Mouse (Mus musculus) MEL (cell line): ENCODE measurements around the gene Atp8a2.

Source experiments
- CTCF ChIP-seq, 3 experiments: IDR thresholded peaks in 2 of 3; conservative IDR thresholded peaks in 1 of 3; 2 replicates each; pipeline ENCODE4 v1.5.1; 2011 to 2012; ENCODE audit warnings: low read length in 3 of 3, low read depth in 2 of 3, mild to moderate bottlenecking in 2 of 3, improper control_type of control experiment in 1 of 3, inconsistent platforms in 1 of 3, mixed read lengths in 1 of 3, moderate library complexity in 1 of 3; ENCODE audit not compliant: control insufficient read depth in 1 of 3, insufficient read depth in 1 of 3, poor library complexity in 1 of 3, severe bottlenecking in 1 of 3
- E2F4 ChIP-seq: IDR thresholded peaks from 2 replicates; pipeline ENCODE4 v1.6.1; 2011; ENCODE audit warnings: low read depth, low read length, improper control_type of control experiment, borderline replicate concordance
- EP300 ChIP-seq, 2 experiments: IDR thresholded peaks; 2 replicates each; pipeline ENCODE4 v1.6.1; 2011; ENCODE audit warnings: improper control_type of control experiment in 2 of 2, low read length in 2 of 2, low read depth in 1 of 2, mild to moderate bottlenecking in 1 of 2
- JUND ChIP-seq: IDR thresholded peaks from 2 replicates; pipeline ENCODE4 v1.6.1; 2011; ENCODE audit warnings: low read depth, mild to moderate bottlenecking, improper control_type of control experiment, low read length
- MYC ChIP-seq: IDR thresholded peaks from 2 replicates; pipeline ENCODE4 v1.6.1; 2011; ENCODE audit warnings: low read depth, mild to moderate bottlenecking, low read length, improper control_type of control experiment, moderate library complexity
- POLR2A ChIP-seq, 2 experiments: IDR thresholded peaks; 2 replicates each; pipeline ENCODE4 v1.6.1; 2011 to 2012; ENCODE audit warnings: low read length in 2 of 2, mild to moderate bottlenecking in 2 of 2, control low read depth in 1 of 2, improper control_type of control experiment in 1 of 2, low read depth in 1 of 2, moderate library complexity in 1 of 2; ENCODE audit not compliant: control insufficient read depth in 1 of 2, insufficient read depth in 1 of 2, poor library complexity in 1 of 2
- ZKSCAN1 ChIP-seq: IDR thresholded peaks from 2 replicates; pipeline ENCODE4 v1.6.1; 2012; ENCODE audit warnings: low read depth, mild to moderate bottlenecking, inconsistent platforms, low read length, improper control_type of control experiment, moderate library complexity
- ZNF384 ChIP-seq: IDR thresholded peaks from 2 replicates; pipeline ENCODE4 v1.6.1; 2012; ENCODE audit warnings: low read depth, mild to moderate bottlenecking, inconsistent platforms, low read length, improper control_type of control experiment

GRCm38 (mm10) chr14:59827409-59827808, 369.6 kb downstream of the Atp8a2 start:
- TF ChIP-seq POLR2A (IDR thresholded peaks at IDR 0.05; ENCODE audit: control insufficient read depth in 1 of 2, insufficient read depth in 1 of 2, low read depth in 1 of 2, low read length in 2 of 2, poor library complexity in 1 of 2) (no peak), EP300 (IDR thresholded peaks at IDR 0.05; ENCODE audit: low read depth in 1 of 2, low read length in 2 of 2) (no peak), ZNF384 (no peak), CTCF (IDR thresholded peaks at IDR 0.05 in 2 of 3, conservative IDR thresholded peaks at IDR 0.05 in 1 of 3; ENCODE audit: control insufficient read depth in 1 of 3, insufficient read depth in 1 of 3, low read depth in 2 of 3, low read length in 3 of 3, poor library complexity in 1 of 3, severe bottlenecking in 1 of 3) (no peak), E2F4 (no peak), MYC (no peak), ZKSCAN1 (no peak), JUND (no peak)
